Mouse (Mus musculus): ENCODE data around the gene Prpf31.

Prpf31 gene

GRCm38 (mm10) chr7:3685400-3686187 lies 55.8 kb downstream of the Prpf31 start:
- DNase-seq (ENCODE audit: low spot score in 2 of 2): no peak

- DNase-seq (ENCODE audit: low spot score in 2 of 2): no peak
These were observed 62.1 kb downstream of the Prpf31 start for GRCm38 (mm10) chr7:3691919-3692318.
